Mouse (Mus musculus) heart, embryonic 13.5 days (tissue): ENCODE results near the gene Nfasc. TPM values are rescaled to one million over a fixed set of nuclear protein-coding genes. Genes with fewer than 3 reads are reported as not detected.

Experiments used
- ATAC-seq: fragments of 200-750 bp; cut with Nextera tagmentation; 2 replicates; pipeline ENCODE4 v1.8.0; 2017; ENCODE audit warnings: moderate TSS enrichment; ENCODE audit not compliant: insufficient number of reproducible peaks, low FRiP score, low TSS enrichment; ENCODE audit errors: extremely low read depth
- H3K27ac ChIP-seq: fragments of 300-500 bp; sonication (generic); replicated peaks from 2 replicates; pipeline ENCODE4 v1.5.1; 2015; ENCODE audit warnings: moderate library complexity, mild to moderate bottlenecking, inconsistent platforms
- H3K27me3 ChIP-seq: fragments of 300-500 bp; sonication (generic); replicated peaks from 2 replicates; pipeline ENCODE4 v1.6.1; 2015; ENCODE audit warnings: mild to moderate bottlenecking, inconsistent platforms
- H3K36me3 ChIP-seq: fragments of 300-500 bp; sonication (generic); 2 replicates; pipeline ENCODE4 v1.6.1; 2015; ENCODE audit warnings: mild to moderate bottlenecking, inconsistent platforms
- H3K4me1 ChIP-seq: fragments of 300-500 bp; sonication (generic); 2 replicates; pipeline ENCODE4 v1.6.1; 2015; ENCODE audit warnings: inconsistent platforms
- H3K4me2 ChIP-seq: fragments of 300-500 bp; sonication (generic); 2 replicates; pipeline ENCODE4 v1.6.1; 2015; ENCODE audit warnings: inconsistent platforms, mild to moderate bottlenecking, moderate library complexity
- H3K4me3 ChIP-seq: fragments of 300-500 bp; sonication (generic); 2 replicates; pipeline ENCODE4 v1.5.1; 2015; ENCODE audit warnings: moderate library complexity, mild to moderate bottlenecking, inconsistent platforms
- H3K9ac ChIP-seq: fragments of 300-500 bp; sonication (generic); 2 replicates; pipeline ENCODE4 v1.6.1; 2015; ENCODE audit warnings: inconsistent platforms, mild to moderate bottlenecking, moderate library complexity
- H3K9me3 ChIP-seq: fragments of 300-500 bp; sonication (generic); 2 replicates; pipeline ENCODE4 v1.6.1; 2016; ENCODE audit warnings: inconsistent platforms
- WGBS: fragments of 180-500 bp; shearing (Covaris S2); methylation state at CpG from one replicate; pipeline ENCODE4 v1.1.7; 2015; ENCODE audit warnings: mixed read lengths; 5-methylcytosine and 5-hydroxymethylcytosine counted together
- polyA plus RNA-seq: library from polyadenylated mRNA; unstranded; fragments of >200 nt; fragmentation: Nextera tagmentation; extraction: Ambion mirVana; gene quantifications from 2 replicates; pipeline ENCODE4 v1.2.1, GENCODE M21; 2015

The Nfasc gene
- polyA plus RNA-seq, 1 experiment from 2014 or later: 0.29 TPM

- no peak overlapping the region for H3K4me2 ChIP-seq
- WGBS: 47% methylated on average over 2 of the region's 2 CpGs
- no peaks in the 10 kb centered on the region for H3K36me3 ChIP-seq
- H3K27ac ChIP-seq: no peak overlapping the region
- no peaks in the 10 kb centered on the region for H3K4me1 ChIP-seq
- peaks cover 28% of the 10 kb centered on the region for H3K27me3 ChIP-seq
- H3K9ac ChIP-seq: no peak overlapping the region
- no peak for ATAC-seq
- H3K4me3 ChIP-seq: no peak overlapping the region
- no peaks in the 10 kb centered on the region for H3K9me3 ChIP-seq
Observed at GRCm38 (mm10) chr1:132727548-132727947, 14.0 kb downstream of the Nfasc start.

DNA sequence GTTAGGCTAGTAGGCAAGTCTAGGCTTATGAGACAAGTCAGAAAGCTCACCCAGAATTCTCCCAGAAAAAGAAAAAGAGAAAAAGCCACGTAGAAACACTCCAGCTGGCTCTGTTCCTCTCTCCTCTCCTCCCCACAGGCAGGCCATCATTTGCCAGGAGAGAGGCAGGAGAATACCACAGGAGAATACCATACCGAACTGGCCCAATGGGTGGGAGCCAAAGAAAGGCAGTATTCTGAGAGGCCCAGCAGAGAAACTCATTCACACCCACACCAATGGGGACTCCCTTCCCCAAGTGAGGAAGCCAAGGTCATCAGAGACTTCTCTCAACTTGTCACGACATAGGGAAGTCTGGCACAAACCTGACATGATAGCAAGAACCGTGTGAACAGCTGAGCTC lies 19.2 kb downstream of the Nfasc start:
- Histone ChIP-seq H3K9me3 (no peaks in the 10 kb centered on the region), H3K4me1 (no peaks in the 10 kb centered on the region), H3K27ac (no peak overlapping the region), H3K4me2 (no peak overlapping the region), H3K4me3 (no peak overlapping the region), H3K9ac (no peak overlapping the region), H3K27me3 (peaks cover 41% of the 10 kb centered on the region), H3K36me3 (no peaks in the 10 kb centered on the region)
- 57% methylated on average over 4 of the region's 4 CpGs for WGBS
- no peak for ATAC-seq

DNA sequence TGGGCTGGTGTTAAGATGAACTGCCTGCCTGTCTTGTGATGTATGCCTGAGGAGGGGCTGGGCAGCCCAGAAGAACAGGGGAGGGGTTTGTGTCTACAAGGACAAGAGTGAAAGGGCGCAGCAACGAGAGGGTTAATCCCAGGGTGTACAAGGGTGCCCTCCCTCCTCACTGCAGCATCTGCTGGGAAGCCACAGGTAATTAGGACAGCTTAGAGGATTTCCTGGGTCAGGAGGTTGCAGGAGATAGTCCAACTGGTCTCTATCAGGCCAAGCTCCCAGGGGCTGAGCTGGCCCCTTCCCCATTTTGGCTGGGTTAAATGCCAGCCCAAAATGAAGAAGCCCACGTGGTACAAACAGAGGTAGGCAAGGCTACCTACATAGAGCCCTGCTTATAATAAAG lies 20.3 kb downstream of the Nfasc start:
- no peaks in the 10 kb centered on the region for H3K9me3 ChIP-seq
- H3K27ac ChIP-seq: no peak overlapping the region
- no peaks in the 10 kb centered on the region for H3K4me1 ChIP-seq
- no peak for ATAC-seq
- H3K9ac ChIP-seq: no peak overlapping the region
- H3K4me2 ChIP-seq: no peak overlapping the region
- no peaks in the 10 kb centered on the region for H3K36me3 ChIP-seq
- WGBS: 58% methylated on average over 3 of the region's 3 CpGs
- no peak overlapping the region for H3K4me3 ChIP-seq
- H3K27me3 ChIP-seq: peaks cover 51% of the 10 kb centered on the region

- H3K36me3 ChIP-seq: no peaks in the 10 kb centered on the region
- H3K4me3 ChIP-seq: no peak overlapping the region
- no peak overlapping the region for H3K27ac ChIP-seq
- ATAC-seq: no peak
- H3K9me3 ChIP-seq: no peaks in the 10 kb centered on the region
- peaks cover 43% of the 10 kb centered on the region for H3K27me3 ChIP-seq
- no peak overlapping the region for H3K4me2 ChIP-seq
- 64% methylated on average over 5 of the region's 5 CpGs for WGBS
- no peak overlapping the region for H3K9ac ChIP-seq
- no peaks in the 10 kb centered on the region for H3K4me1 ChIP-seq
Observed at GRCm38 (mm10) chr1:132718225-132718624, 23.4 kb downstream of the Nfasc start.

DNA sequence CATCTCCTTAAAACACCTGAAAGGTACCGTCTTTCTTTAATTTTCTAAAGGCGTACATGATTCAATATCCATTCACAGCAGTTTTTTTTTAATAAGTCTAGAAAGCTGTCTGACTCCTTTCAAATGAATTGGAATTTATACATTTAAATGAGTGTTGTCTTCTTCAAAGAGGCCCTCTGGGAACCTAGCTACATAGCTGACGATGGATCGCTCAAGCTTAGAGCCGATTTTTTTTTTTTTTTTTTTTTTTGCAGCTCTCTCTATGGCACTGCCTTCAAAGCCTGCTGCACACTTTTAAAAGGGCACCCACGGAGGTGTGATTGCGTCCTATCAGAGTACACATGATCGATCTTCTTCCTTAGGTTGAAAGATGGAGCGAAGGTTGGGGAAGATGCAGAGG lies 26.6 kb downstream of the Nfasc start:
- ATAC-seq: no peak
- Histone ChIP-seq H3K9me3 (no peaks in the 10 kb centered on the region), H3K4me3 (no peak overlapping the region), H3K27me3 (peaks cover 46% of the 10 kb centered on the region), H3K4me2 (no peak overlapping the region), H3K36me3 (no peaks in the 10 kb centered on the region), H3K4me1 (no peaks in the 10 kb centered on the region), H3K27ac (no peak overlapping the region), H3K9ac (no peak overlapping the region)
- WGBS: 75% methylated on average over 9 of the region's 9 CpGs

- 63% methylated on average over 5 of the region's 5 CpGs for WGBS
Observed at GRCm38 (mm10) chr1:132709419-132709818, 32.2 kb downstream of the Nfasc start.

GRCm38 (mm10) chr1:132707301-132707700 lies 34.3 kb downstream of the Nfasc start:
- peak overlapping the region; percentile 16; the same call in 1 of the 2 replicates for H3K4me2 ChIP-seq
- ATAC-seq: no peak
- no peak overlapping the region for H3K27ac ChIP-seq
- H3K27me3 ChIP-seq: peaks cover 57% of the 10 kb centered on the region
- no peaks in the 10 kb centered on the region for H3K36me3 ChIP-seq
- 53% methylated on average over 8 of the region's 8 CpGs for WGBS
- no peak overlapping the region for H3K9ac ChIP-seq
- no peaks in the 10 kb centered on the region for H3K9me3 ChIP-seq
- 0 out of 2 replicates have a peak, but pooled peaks cover 3% of the 10 kb centered on the region for H3K4me1 ChIP-seq
- H3K4me3 ChIP-seq: no peak overlapping the region

More at GRCm38 (mm10) chr1:132709419-132709818, 32.2 kb downstream of the Nfasc start:
- Histone ChIP-seq H3K36me3 (no peaks in the 10 kb centered on the region), H3K9ac (no peak overlapping the region), H3K27me3 (peaks cover 45% of the 10 kb centered on the region), H3K4me3 (no peak overlapping the region), H3K27ac (no peak overlapping the region), H3K4me1 (no peaks in the 10 kb centered on the region), H3K9me3 (no peaks in the 10 kb centered on the region), H3K4me2 (no peak overlapping the region)
- no peak for ATAC-seq

DNA sequence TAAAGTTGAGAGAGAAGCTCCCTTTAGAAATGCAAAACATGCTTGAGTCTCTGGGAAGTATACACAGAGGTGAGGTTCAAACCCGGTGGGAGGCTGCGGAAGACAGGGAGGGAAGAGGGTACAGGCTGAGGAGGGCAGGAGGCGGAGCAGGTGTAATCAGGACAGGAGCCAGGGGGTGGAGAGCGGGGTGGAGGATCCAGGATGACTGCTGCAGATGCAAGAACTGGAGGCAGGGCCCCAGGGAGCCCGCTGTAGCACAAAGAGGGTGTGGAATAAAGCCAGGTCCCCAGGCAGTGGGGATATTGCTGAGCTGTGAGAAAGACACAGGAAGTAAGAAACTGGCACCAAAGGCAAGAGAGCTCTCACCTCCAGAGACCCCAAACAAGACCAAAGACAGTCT lies 38.1 kb downstream of the Nfasc start:
- Histone ChIP-seq H3K36me3 (no peaks in the 10 kb centered on the region), H3K9ac (no peak overlapping the region), H3K4me3 (no peak overlapping the region), H3K4me1 (0 out of 2 replicates have a peak, but pooled peaks cover 3% of the 10 kb centered on the region), H3K27ac (no peak overlapping the region), H3K27me3 (peaks cover 53% of the 10 kb centered on the region), H3K9me3 (no peaks in the 10 kb centered on the region), H3K4me2 (no peak overlapping the region)
- no peak for ATAC-seq
- 14% methylated on average over 5 of the region's 5 CpGs for WGBS

GRCm38 (mm10) chr1:132696926-132697325 lies 44.7 kb downstream of the Nfasc start:
- Histone ChIP-seq H3K4me3 (no peak overlapping the region), H3K27me3 (peaks cover 15% of the 10 kb centered on the region), H3K9ac (no peak overlapping the region), H3K4me1 (no peaks in the 10 kb centered on the region), H3K4me2 (no peak overlapping the region), H3K36me3 (no peaks in the 10 kb centered on the region), H3K27ac (no peak overlapping the region), H3K9me3 (no peaks in the 10 kb centered on the region)
- WGBS: 66% methylated on average over 4 of the region's 4 CpGs
- no peak for ATAC-seq

- Histone ChIP-seq H3K36me3 (no peaks in the 10 kb centered on the region), H3K27ac (no peak overlapping the region), H3K27me3 (peaks cover 14% of the 10 kb centered on the region), H3K4me2 (no peak overlapping the region), H3K9me3 (no peaks in the 10 kb centered on the region), H3K4me1 (no peaks in the 10 kb centered on the region), H3K9ac (no peak overlapping the region), H3K4me3 (no peak overlapping the region)
- no peak for ATAC-seq
- WGBS: 29% methylated on average over 2 of the region's 2 CpGs
Observed at GRCm38 (mm10) chr1:132696232-132696631, 45.4 kb downstream of the Nfasc start.

GRCm38 (mm10) chr1:132694007-132694406 lies 47.6 kb downstream of the Nfasc start:
- no peaks in the 10 kb centered on the region for H3K4me1 ChIP-seq
- 48% methylated on average over 9 of the region's 9 CpGs for whole genome bisulfite sequencing
- H3K4me2 ChIP-seq: no peak overlapping the region
- H3K36me3 ChIP-seq: no peaks in the 10 kb centered on the region
- no peaks in the 10 kb centered on the region for H3K9me3 ChIP-seq
- no peak overlapping the region for H3K27ac ChIP-seq
- H3K27me3 ChIP-seq: peaks cover 18% of the 10 kb centered on the region
- H3K4me3 ChIP-seq: no peak overlapping the region
- ATAC-seq: no peak
- H3K9ac ChIP-seq: no peak overlapping the region

GRCm38 (mm10) chr1:132689181-132689580 lies 52.4 kb downstream of the Nfasc start:
- Histone ChIP-seq H3K4me2 (no peak overlapping the region), H3K27ac (no peak overlapping the region), H3K4me3 (no peak overlapping the region), H3K27me3 (peaks cover 29% of the 10 kb centered on the region), H3K9ac (no peak overlapping the region), H3K9me3 (no peaks in the 10 kb centered on the region), H3K36me3 (no peaks in the 10 kb centered on the region), H3K4me1 (no peaks in the 10 kb centered on the region)
- WGBS: 64% methylated on average over 3 of the region's 3 CpGs
- ATAC-seq: no peak
